Mouse (Mus musculus) cerebellum, adult 8-10 months (tissue): ENCODE measurements at regions not wholly inside any gene's neighbourhood (a gene's known extent, or its start where the extent isn't known, plus 50 kb on each side); places are given as distances from the start of the nearest gene placed in this dataset.
"Not testable (repeated sequence)": the region's sequence is repeated elsewhere in the genome, so short reads cannot be mapped to it uniquely, and the experiment has no call there.

Experiments
- DNase-seq: peaks from one replicate; pipeline ENCODE4 v3.0.0; 2022

GRCm38 (mm10) chr8:126081279-126081678 is 86.3 kb downstream of the Kcnk1 start:
- peak; percentile 46 for DNase-seq

- no peak for DNase-seq
Observed at GRCm38 (mm10) chr8:126082827-126083226, 87.9 kb downstream of the Kcnk1 start.

- no peak for DNase-seq
Observed at GRCm38 (mm10) chr8:126090772-126091171, 95.8 kb downstream of the Kcnk1 start.

- no peak for DNase-seq
Observed at GRCm38 (mm10) chr8:126094005-126094404, 99.0 kb downstream of the Kcnk1 start.

- DNase-seq: no peak
Observed at GRCm38 (mm10) chr8:126096056-126096455, 101.1 kb downstream of the Kcnk1 start.

- DNase-seq: no peak
Observed at GRCm38 (mm10) chr8:126096636-126097170, 101.7 kb downstream of the Kcnk1 start.

GRCm38 (mm10) chr8:126098886-126099285 is 103.9 kb downstream of the Kcnk1 start:
- DNase-seq: no peak

- no peak for DNase-seq
Observed at GRCm38 (mm10) chr8:126099889-126100288, 104.9 kb downstream of the Kcnk1 start.

GRCm38 (mm10) chr8:126105043-126105442 is 110.1 kb downstream of the Kcnk1 start:
- no peak for DNase-seq

- DNase-seq: no peak
Observed at GRCm38 (mm10) chr8:126126041-126126440, 131.1 kb downstream of the Kcnk1 start.

GRCm38 (mm10) chr8:126132076-126132475 is 137.1 kb downstream of the Kcnk1 start:
- DNase-seq: no peak

GRCm38 (mm10) chr8:126132918-126133317 is 137.9 kb downstream of the Kcnk1 start:
- DNase-seq: not testable (repeated sequence)

- no peak for DNase-seq
Observed at GRCm38 (mm10) chr8:126135100-126135499, 140.1 kb downstream of the Kcnk1 start.

- DNase-seq: no peak
Observed at GRCm38 (mm10) chr8:126135573-126135972, 140.6 kb downstream of the Kcnk1 start.

- DNase-seq: peak; percentile 69
Observed at GRCm38 (mm10) chr8:126136946-126137345, 142.0 kb downstream of the Kcnk1 start.

GRCm38 (mm10) chr8:126137452-126137851 is 142.5 kb downstream of the Kcnk1 start:
- DNase-seq: no peak

GRCm38 (mm10) chr8:126138645-126139545 is 143.9 kb downstream of the Kcnk1 start:
- DNase-seq: peak; percentile 62

- no peak for DNase-seq
Observed at GRCm38 (mm10) chr8:126139546-126139870, 144.5 kb downstream of the Kcnk1 start.

GRCm38 (mm10) chr8:126140998-126141397 is 146.0 kb downstream of the Kcnk1 start:
- no peak for DNase-seq

- no peak for DNase-seq
Observed at GRCm38 (mm10) chr8:126151527-126151926, 146.8 kb upstream of the Slc35f3 start.

GRCm38 (mm10) chr8:126153955-126154354 is 144.4 kb upstream of the Slc35f3 start:
- no peak for DNase-seq

- peak; percentile 71 for DNase-seq
Observed at GRCm38 (mm10) chr8:126157452-126158185, 140.7 kb upstream of the Slc35f3 start.

- no peak for DNase-seq
Observed at GRCm38 (mm10) chr8:126159485-126159884, 138.9 kb upstream of the Slc35f3 start.
